Mouse (Mus musculus) hindbrain, embryonic 11.5 days (tissue): ENCODE results near the gene Sbds. TPM values are rescaled to one million over a fixed set of nuclear protein-coding genes. Genes with fewer than 3 reads are reported as not detected.
"Not testable (repeated sequence)": the region's sequence is repeated elsewhere in the genome, so short reads cannot be mapped to it uniquely, and the experiment has no call there.

Source experiments
- ATAC-seq: fragments of 200-750 bp; cut with Nextera tagmentation; 2 replicates; pipeline ENCODE4 v1.8.0; 2017; ENCODE audit warnings: mild to moderate bottlenecking, moderate TSS enrichment, moderate library complexity; ENCODE audit not compliant: low FRiP score
- DNase-seq: peaks from one replicate; pipeline ENCODE4 v3.0.0-alpha.2; 2015; ENCODE audit warnings: low spot score
- H3K27ac ChIP-seq: fragments of 300-500 bp; sonication (generic); 2 replicates; pipeline ENCODE4 v1.5.1; 2014; ENCODE audit warnings: mild to moderate bottlenecking, low read depth, low read length
- H3K27me3 ChIP-seq: fragments of 300-500 bp; sonication (generic); 2 replicates; pipeline ENCODE4 v1.6.1; 2014; ENCODE audit warnings: mild to moderate bottlenecking, low read length, moderate library complexity, mixed read lengths; ENCODE audit not compliant: control insufficient read depth, insufficient read depth
- H3K36me3 ChIP-seq: fragments of 300-500 bp; sonication (generic); 2 replicates; pipeline ENCODE4 v1.6.1; 2014; ENCODE audit warnings: mild to moderate bottlenecking, low read length, moderate library complexity, mixed read lengths; ENCODE audit not compliant: control insufficient read depth, insufficient read depth
- H3K4me1 ChIP-seq: fragments of 300-500 bp; sonication (generic); replicated peaks from 2 replicates; pipeline ENCODE4 v1.6.1; 2014; ENCODE audit warnings: low read length, mixed read lengths; ENCODE audit not compliant: control insufficient read depth, insufficient read depth
- H3K4me2 ChIP-seq: fragments of 300-500 bp; sonication (generic); replicated peaks from 2 replicates; pipeline ENCODE4 v1.6.1; 2014; ENCODE audit warnings: mild to moderate bottlenecking, low read depth, low read length
- H3K4me3 ChIP-seq: fragments of 300-500 bp; sonication (generic); 2 replicates; pipeline ENCODE4 v1.5.1; 2014; ENCODE audit warnings: low read depth, low read length
- H3K9ac ChIP-seq: fragments of 300-500 bp; sonication (generic); 2 replicates; pipeline ENCODE4 v1.6.1; 2014; ENCODE audit warnings: low read depth, low read length
- H3K9me3 ChIP-seq: fragments of 300-500 bp; sonication (generic); 2 replicates; pipeline ENCODE4 v1.6.1; 2016; ENCODE audit warnings: low read length; ENCODE audit not compliant: control insufficient read depth
- WGBS: fragments of 180-500 bp; shearing (Covaris S2); extraction: QIAGEN DNeasy Blood & Tissue Kit; methylation state at CpG from one replicate; pipeline ENCODE4 v1.1.7; 2014; 5-methylcytosine and 5-hydroxymethylcytosine counted together
- polyA plus RNA-seq: library from polyadenylated mRNA; unstranded; fragments of >200 nt; fragmentation: Nextera tagmentation; extraction: Ambion mirVana; gene quantifications from 2 replicates; pipeline ENCODE4 v1.2.1, GENCODE M21; 2014

The Sbds gene
- polyA plus RNA-seq, 1 experiment from 2014 or later: 75.3 TPM

DNA sequence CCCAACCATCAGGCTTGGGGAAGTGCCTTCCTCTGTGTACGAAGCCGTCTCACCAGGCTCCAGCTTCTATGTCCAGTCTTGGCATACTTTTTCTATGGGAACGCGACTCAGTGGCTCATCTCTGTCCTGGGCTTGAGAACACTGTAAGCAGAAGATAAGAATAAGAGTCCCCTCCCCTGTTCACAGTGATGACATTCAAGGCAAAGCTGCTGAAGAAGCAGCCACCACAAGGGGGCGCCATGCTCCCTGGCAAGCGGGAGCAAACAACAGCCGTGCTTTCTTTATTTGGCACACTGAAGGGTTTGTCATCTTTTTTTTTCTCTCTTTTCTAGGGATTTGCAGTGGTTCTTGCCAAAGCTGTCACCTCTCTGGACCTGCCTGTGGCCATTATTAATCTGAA lies 11.3 kb upstream of the Sbds start:
- H3K4me3 ChIP-seq: no peak overlapping the region
- no peak overlapping the region for H3K9ac ChIP-seq
- DNase-seq (peak; percentile 51), ATAC-seq (no peak)
- H3K36me3 ChIP-seq: peaks cover 8% of the 10 kb centered on the region; the same call in 1 of the 2 replicates
- no peak overlapping the region for H3K4me2 ChIP-seq
- no peaks in the 10 kb centered on the region for H3K9me3 ChIP-seq
- 90% methylated on average over 7 of the region's 7 CpGs for WGBS
- H3K4me1 ChIP-seq: no peaks in the 10 kb centered on the region
- H3K27ac ChIP-seq: no peak overlapping the region
- no peaks in the 10 kb centered on the region for H3K27me3 ChIP-seq

DNA sequence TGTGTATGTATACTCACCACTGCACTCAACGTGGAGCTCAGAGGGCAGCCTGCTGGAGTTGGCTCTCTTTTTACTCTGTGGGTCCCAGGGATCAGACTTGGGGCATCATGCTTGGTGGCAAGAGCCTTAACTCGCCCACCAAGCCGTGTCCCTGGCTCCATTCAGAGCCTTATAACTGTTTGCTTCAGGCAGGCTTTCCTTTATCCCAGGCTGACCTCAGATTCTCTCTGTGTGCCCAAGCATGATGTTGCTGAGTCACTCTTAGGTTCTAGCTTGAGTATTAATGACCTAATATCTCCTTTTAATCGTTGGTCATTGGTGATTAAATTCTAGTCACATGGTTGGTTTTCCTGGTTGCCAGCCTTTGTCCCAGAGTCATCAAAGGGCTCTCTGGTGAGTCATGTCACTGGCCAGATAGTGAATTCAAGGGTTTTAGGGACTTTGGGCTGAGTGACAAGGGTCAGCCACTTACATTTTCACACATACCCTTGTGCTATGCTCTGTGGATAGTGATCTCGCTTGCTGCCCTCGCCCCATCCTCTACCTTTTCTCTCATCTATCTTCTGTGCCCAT lies 9.2 kb upstream of the Sbds start:
- H3K9ac ChIP-seq: no peak overlapping the region
- DNase-seq (no peak), ATAC-seq (no peak)
- peaks cover 8% of the 10 kb centered on the region; the same call in 1 of the 2 replicates for H3K36me3 ChIP-seq
- H3K27me3 ChIP-seq: no peaks in the 10 kb centered on the region
- H3K27ac ChIP-seq: no peak overlapping the region
- no peaks in the 10 kb centered on the region for H3K4me1 ChIP-seq
- H3K4me3 ChIP-seq: no peak overlapping the region
- WGBS: 94% methylated on average over 6 of the region's 6 CpGs
- H3K9me3 ChIP-seq: no peaks in the 10 kb centered on the region
- H3K4me2 ChIP-seq: no peak overlapping the region

DNA sequence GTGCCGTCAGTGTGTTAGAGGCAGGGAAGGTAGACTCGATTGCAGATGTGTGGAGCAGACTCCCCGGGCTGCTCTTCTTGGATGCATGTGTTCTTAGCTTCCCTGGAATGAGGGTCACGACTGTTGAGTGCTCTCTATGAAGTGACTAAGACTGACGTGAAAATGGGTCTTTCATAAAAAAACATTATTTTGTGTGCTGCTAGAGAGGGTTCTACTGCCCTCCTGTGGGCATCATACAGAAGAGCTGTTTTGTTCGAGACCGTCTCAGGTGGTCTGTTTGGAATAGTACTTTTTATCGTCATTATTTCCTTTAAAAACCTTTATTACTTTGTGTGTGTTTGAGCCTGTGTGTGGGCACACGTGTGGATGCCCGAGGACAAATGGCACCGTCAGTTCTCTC lies 8.1 kb upstream of the Sbds start:
- Histone ChIP-seq H3K9ac (no peak overlapping the region), H3K36me3 (peaks cover 8% of the 10 kb centered on the region; the same call in 1 of the 2 replicates)
- WGBS: 79% methylated on average over 11 of the region's 11 CpGs

DNA sequence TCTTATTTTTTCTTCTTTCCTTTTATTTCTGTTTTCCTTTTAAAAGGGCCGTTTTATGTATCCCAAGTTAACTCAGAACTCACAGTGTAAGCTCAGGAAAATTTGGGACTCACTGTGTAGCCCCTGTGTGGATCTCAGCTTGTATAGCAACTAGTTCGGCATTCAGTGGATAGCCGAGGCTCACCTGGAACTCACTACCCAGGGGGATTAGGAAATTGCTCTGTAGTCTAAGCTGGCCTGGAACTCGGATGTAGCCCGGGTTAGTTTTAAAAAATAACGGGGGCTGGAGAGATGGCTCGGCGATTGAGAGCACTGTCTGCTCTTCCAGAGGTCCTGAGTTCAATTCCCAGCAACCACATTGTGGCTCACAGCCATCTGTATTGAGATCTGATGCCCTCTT lies 2.0 kb upstream of the Sbds start:
- Histone ChIP-seq H3K27ac (0 out of 2 replicates have a peak overlapping the region, but pooled peaks have one; percentile 42), H3K27me3 (no peaks in the 10 kb centered on the region), H3K9me3 (no peaks in the 10 kb centered on the region), H3K9ac (peak overlapping the region; percentile 79), H3K4me3 (peak overlapping the region; percentile 69), H3K36me3 (no peaks in the 10 kb centered on the region), H3K4me2 (peak overlapping the region; percentile 77), H3K4me1 (no peaks in the 10 kb centered on the region)
- 0 out of 2 replicates have a peak, but pooled peaks have one; percentile 4 for ATAC-seq
- WGBS: 13% methylated on average over 8 of the region's 8 CpGs
- no peak for DNase-seq

More for the DNA sequence above, 8.1 kb upstream of the Sbds start:
- ATAC-seq (no peak), DNase-seq (no peak)
- Histone ChIP-seq H3K4me3 (no peak overlapping the region), H3K27ac (no peak overlapping the region), H3K4me2 (no peak overlapping the region), H3K27me3 (no peaks in the 10 kb centered on the region), H3K9me3 (no peaks in the 10 kb centered on the region), H3K4me1 (no peaks in the 10 kb centered on the region)

DNA sequence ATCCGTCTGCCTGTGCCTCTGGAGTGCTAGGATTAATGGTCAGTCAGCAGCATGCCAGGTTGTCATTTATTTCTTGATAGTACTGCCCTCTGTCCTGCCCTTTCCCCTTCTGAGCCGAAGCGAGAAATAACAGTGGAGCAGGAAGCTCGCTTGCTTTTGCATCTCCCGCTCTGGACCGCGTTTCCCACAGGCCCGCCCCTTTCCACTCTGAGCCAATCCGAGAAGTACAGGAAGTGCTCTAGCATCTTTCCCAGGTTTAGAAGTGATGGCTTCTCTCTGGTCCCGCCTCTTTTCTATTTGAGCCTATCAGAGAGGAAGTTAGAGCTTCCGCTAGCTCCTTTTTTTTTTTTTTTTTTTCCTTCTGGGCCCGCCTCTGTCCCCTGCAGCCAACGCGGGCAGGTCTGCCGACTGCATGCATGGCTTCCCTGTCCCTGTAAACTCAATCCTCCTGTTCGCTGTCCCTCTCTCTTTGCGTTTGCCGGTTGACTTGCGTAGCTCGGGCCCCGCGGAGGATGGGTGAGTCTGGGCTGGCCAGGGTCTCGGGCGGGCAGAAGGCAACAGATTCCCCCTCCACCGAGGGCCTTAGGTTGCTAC lies 1.4 kb upstream of the Sbds start:
- Histone ChIP-seq H3K4me2 (peak overlapping the region; percentile 77), H3K4me1 (no peaks in the 10 kb centered on the region), H3K36me3 (no peaks in the 10 kb centered on the region), H3K9me3 (no peaks in the 10 kb centered on the region), H3K4me3 (peak overlapping the region; percentile 69), H3K27me3 (no peaks in the 10 kb centered on the region), H3K9ac (peak overlapping the region; percentile 79), H3K27ac (0 out of 2 replicates have a peak overlapping the region, but pooled peaks have one; percentile 42)
- peak; percentile 90 for DNase-seq
- ATAC-seq: peak; percentile 93
- WGBS: under 1% methylated on average over 25 of the region's 25 CpGs

DNA sequence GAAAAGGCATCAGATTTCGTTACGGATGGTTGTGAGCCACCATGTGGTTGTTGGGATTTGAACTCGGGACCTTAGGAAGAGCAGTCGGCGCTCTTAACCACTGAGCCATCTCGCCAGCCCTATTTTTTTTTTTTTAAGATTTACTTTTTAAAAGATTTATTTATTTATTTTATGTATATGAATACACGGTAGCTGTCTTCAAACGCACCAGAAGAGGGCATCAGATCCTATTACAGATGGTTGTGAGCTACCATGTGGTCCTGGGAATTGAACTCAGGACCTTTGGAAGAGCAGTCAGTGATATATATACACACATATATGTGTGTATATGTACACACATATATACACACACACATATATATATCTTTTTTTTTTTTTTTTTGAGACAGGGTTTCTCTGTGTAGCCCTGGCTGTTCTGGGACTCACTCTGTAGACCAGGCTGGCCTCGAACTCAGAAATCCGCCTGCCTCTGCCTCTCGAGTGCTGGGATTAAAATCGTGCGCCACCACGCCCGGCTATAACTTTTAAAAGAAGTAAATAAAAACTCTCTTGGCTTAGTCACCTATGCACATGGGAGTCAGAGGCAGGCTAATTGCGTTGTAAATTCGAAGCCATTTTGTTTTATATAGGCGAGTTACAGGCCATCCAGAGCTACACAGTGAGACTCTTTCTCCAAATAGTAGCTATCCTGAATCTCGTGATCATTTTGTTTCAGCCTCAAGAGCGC lies 632 bp upstream of the Sbds start:
- 31% methylated on average over 20 of the region's 20 CpGs for WGBS
- not testable (repeated sequence) for H3K27ac ChIP-seq, H3K4me1 ChIP-seq, H3K27me3 ChIP-seq, DNase-seq, H3K9me3 ChIP-seq, H3K36me3 ChIP-seq
- H3K4me2 ChIP-seq: peak overlapping the region; percentile 77
- peak; percentile 16; the same call in 1 of the 2 replicates for ATAC-seq
- peak overlapping the region; percentile 69 for H3K4me3 ChIP-seq
- peak overlapping the region; percentile 36; the same call in 1 of the 2 replicates for H3K9ac ChIP-seq

DNA sequence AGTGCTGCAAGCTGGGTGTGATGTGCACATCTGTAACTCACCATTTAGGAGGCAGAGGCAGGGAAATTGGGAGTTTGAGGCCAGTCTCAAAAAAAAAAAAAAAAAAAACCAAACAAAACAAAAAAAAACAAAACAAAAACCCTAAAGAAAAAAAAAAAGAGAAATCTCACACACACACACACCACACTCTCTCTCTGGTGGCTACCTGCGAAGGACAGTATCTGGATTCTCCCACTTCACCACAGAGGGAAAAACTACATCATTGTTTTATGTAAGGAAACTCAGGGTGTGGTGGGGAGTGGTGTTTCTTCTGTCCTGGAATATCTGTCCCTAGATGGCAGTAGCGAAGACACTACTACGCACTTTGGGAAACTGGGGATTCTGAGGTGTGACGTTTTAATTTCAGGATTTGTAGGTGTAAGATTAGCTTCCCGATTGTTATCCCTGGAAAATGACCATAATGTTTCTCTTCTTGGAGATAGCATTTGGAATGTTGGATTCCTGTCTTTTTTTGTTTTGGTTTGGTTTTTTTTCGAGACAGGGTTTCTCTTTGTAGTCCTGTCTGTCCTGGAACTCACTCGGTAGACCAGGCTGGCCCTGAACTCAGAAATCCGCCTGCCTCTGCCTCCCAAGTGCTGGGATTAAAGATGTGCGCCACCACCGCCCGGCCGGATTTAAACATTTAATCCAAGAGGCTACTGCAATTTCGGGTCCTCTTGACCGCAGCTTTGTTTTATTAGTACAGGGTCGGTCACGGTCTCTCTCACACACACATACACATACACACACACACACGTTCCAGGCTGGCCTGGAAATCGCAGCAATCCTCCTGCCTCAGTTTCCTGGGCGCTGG lies 940 bp downstream of the Sbds start:
- Histone ChIP-seq H3K27ac (peak overlapping the region; percentile 56; the same call in 1 of the 2 replicates), H3K4me2 (peak overlapping the region; percentile 68), H3K4me3 (peak overlapping the region; percentile 54), H3K9me3 (no peaks in the 10 kb centered on the region), H3K27me3 (no peaks in the 10 kb centered on the region), H3K4me1 (no peaks in the 10 kb centered on the region), H3K36me3 (no peaks in the 10 kb centered on the region; the same call in 1 of the 2 replicates), H3K9ac (peak overlapping the region; percentile 71)
- WGBS: 20% methylated on average over 19 of the region's 19 CpGs
- DNase-seq (peak; percentile 44), ATAC-seq (no peak)

DNA sequence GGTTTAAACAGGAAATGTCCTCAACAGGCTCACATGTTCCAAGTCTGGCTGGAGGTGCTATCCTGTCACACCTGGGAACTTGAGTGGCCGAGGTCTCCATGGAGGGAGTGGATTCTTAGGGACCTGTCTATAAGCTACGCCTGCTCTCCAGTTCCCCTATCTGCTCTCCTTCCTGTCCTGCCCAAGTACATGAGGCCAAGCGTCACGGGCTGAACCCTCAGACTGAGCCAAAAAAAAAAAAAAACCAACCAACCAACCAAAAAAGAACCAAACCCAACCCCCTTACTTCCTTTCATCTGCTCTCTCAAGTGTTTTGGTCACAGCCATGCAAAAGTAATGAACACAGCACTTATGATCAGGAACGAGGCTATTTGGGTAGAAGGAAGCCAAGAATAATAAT lies 7.5 kb downstream of the Sbds start:
- no peak for ATAC-seq
- Histone ChIP-seq H3K4me3 (no peak overlapping the region), H3K36me3 (peaks cover 8% of the 10 kb centered on the region), H3K27me3 (no peaks in the 10 kb centered on the region), H3K27ac (no peak overlapping the region), H3K9me3 (no peaks in the 10 kb centered on the region), H3K9ac (no peak overlapping the region), H3K4me2 (no peak overlapping the region), H3K4me1 (no peaks in the 10 kb centered on the region)
- 95% methylated on average over 5 of the region's 5 CpGs for WGBS
- DNase-seq: no peak
